Mouse (Mus musculus): ENCODE measurements around the gene Eya2.

- TF ChIP-seq POLR2A (IDR thresholded peaks at IDR 0.05; ENCODE audit: insufficient read length, low read depth) (no peak), CEBPB (IDR thresholded peaks at IDR 0.05; ENCODE audit: insufficient read depth, poor library complexity, severe bottlenecking) (no peak), TCF3 (IDR thresholded peaks at IDR 0.05; ENCODE audit: insufficient read length, low read depth) (no peak), MAX (IDR thresholded peaks at IDR 0.05; ENCODE audit: low read depth) (no peak)
Observed at GRCm38 (mm10) chr2:165626826-165627225, 32.0 kb downstream of the Eya2 start.
